Mouse (Mus musculus): Measurements from ENCODE around the gene Anapc2.

The Anapc2 gene

DNA sequence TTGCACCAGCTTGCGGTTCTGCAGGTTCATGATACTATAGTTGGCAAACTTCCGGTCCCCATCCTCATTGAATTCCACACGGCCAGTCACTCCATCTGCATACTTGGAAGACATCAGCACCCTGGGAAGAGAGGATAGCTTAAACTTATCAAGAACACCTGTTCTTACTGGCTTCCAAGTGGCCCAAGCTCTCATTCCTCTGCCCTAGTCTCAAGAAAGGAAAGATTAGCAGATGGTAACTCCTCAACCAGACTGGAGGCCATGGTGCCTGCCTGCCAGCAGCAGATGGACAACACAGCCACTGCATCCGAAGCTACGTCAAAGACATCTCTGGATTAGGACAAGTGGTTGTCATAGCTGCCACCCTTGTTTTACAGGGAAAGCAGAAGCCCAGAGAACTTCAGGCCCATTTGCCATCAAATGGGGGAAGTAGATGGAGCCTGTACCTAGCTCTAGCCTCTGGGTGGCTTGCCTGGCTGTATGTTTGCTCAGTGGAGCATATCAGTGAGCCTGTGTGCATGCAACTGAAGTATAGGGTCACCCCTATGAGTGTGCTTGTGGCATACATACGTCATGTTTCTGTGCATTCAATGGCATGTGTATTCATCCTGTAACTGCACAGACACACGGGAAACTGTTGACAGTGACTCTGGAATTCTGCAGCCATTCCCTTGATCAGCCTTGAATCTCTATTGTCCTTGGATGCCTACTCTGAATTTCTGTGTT is 31.8 kb downstream of the Anapc2 start:
- no peak for DNase-seq (ENCODE audit: low read depth, low spot score)

DNA sequence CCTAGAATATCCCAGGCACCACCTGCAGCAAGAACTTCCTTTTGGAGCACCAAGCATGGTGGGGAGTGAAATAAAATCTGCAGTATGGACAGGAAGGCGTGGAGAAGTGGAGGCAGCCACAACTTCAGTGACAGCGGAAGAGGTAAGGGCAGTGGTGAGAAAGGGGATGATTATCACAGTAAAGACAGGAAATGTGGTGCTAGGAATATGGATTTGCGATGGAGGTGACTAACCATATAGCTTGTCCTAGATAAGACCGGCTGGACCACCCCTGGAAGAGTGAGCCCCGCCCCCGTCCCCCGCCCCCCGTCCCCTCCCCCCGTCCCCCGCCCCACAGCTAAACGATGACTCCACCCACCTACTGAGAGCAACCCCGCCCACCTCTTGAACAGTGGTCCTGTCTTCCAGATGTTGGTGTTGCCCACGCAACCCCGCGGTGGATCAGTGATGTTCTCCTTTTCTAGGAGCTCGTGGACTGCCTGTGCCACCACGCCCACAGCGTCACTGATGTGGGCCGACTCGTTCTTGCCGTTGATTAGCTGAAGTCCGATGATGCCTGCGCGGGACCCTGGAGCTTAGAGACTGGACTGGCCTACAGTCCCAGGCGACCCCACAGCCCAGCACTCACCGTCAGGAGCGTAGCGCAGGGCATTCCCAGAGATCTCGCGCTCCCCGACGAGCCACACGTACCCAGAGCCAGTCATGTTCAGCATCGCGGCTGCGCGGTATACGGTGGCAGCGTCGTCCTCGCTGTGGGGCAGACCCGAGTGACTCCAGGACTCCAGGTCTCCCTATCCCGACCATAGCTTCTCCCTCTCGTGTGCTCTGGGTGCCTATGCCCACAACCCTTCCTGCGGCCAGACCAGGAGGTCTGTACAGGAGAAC is 32.6 kb downstream of the Anapc2 start:
- peak; percentile 60 for DNase-seq (ENCODE audit: low read depth, low spot score)

GRCm38 (mm10) chr2:25305587-25306359 is 33.5 kb downstream of the Anapc2 start:
- DNase-seq (ENCODE audit: low read depth, low spot score): no peak

DNA sequence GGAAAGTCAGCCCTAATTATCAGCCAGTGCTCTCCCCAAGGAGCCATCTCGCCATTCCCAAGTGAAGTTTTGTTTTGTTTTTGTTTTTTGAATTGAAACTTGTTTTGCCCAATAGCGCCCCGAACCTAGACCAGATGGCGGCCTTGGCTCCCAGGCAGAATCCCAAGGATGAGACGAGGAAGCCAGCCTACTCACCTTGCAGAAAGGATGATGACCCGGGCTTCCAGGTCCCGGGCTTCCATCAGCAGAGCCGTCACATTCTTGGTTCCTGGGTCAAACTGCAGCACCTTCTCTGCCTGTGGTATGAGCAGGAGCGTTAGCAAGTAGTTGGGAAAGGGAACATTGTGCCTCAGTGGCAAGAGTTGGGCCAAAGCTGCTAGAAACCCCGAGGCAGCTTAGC is 37.9 kb downstream of the Anapc2 start:
- no peak for DNase-seq (ENCODE audit: low read depth, low spot score)

DNA sequence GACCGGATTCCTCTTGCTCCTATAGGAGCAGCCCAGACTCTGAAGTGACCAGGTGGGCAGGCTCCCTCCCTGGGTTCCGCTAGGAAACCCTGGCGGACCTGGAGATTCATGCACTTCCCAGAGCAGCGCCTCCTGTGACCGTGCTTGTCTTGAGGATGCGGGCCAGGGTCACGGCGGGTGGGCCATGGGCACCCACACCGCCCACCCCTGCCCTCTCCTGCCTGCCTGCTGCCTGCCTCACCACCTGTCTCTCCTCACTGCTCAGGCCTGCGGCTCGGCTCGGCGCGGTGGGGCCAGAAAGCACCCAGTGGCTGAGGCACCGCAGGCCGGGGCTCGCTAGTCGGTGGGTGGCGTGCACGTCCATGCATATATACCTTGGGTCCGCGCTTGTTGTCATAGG is 38.7 kb downstream of the Anapc2 start:
- no peak for DNase-seq (ENCODE audit: low read depth, low spot score)

DNA sequence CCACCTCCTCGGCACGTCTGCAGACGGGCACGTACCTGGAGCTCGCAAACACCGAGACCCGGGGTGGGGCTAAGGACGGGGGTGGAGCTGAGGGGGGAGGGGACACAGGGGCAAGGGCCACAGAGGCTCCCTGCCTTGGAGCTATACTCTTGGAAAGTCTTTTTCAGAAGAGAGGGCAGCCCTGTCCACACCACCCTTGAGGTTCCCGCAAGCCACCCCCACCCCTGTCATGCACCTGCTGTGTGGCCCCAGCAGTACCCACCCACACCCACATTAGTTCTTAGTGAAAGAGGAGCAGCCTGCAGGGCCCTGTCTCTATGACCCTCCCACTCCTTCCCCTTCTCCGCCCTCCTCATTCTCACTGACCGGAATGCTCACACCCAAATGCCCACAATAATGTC is 39.2 kb downstream of the Anapc2 start:
- no peak for DNase-seq (ENCODE audit: low read depth, low spot score)

- DNase-seq (ENCODE audit: low read depth, low spot score): no peak
Measured at GRCm38 (mm10) chr2:25318119-25318966, 46.1 kb downstream of the Anapc2 start.

DNA sequence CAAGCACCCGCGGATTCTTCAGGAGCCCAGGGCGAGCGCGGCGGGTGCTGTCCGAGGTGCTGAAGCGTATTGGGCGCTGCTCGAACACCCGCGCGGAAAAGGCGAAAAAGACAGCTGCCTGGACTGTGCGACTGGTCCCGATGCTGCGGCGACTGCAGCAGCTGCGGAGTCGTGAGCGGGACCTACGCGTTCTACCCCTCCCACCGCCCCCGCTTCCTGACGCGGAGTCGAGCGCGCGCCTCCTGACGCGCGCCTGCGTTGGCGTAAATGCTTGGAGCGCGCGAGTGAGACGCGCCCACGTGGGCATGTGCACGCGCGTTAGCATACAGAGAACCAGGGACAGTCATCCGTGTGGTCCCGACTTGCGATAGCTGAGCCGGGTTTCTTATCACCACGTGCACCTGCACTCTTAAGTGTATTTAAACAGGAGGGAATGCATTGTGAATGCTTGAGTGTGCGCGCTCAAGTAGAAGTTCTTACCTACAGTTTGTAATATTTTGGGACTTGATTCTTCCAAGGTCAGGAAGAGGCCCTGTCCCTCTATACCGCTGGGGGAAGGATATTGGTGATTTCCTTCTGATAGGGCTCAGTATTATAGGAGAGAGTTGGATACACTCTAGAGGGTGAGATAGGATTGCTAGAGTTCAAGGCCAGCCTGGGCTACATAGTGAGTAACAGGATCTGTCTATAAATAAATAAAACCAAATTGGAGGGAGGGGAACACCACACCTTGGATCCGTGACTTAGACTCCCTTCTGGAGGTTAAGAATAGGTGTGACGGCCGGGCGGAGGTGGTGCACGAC is 46.9 kb downstream of the Anapc2 start, which contains the start of gene Grin1:
Gene Grin1 (minus strand): TSS at position 217 of the 803 bp plus-strand sequence.
- peak; percentile 77 for DNase-seq (ENCODE audit: low read depth, low spot score)

- DNase-seq (ENCODE audit: low read depth, low spot score): no peak
Measured at GRCm38 (mm10) chr2:25320084-25320483, 47.8 kb downstream of the Anapc2 start.

GRCm38 (mm10) chr2:25326036-25326435 is 53.8 kb downstream of the Anapc2 start:
- DNase-seq (ENCODE audit: low read depth, low spot score): no peak

DNA sequence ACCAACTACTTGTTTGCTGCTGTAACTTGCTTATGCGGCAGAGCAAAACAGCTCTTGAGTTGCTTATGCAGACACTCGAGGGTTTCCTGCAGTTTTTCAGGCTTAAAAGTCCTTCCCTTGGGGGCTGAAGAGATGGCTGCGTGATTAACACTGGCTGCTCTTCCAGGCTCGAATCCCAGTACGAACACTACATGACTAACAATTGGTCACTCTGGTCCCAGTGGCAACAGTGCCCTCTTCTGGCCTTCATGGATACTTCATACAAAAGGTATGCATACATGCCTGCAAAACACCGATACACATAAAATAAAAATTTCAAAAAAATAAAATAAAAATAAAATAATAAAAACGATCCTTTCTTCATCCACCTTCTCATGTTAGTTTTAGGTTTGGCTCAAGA is 56.2 kb downstream of the Anapc2 start:
- DNase-seq (ENCODE audit: low read depth, low spot score): peak; percentile 49

DNA sequence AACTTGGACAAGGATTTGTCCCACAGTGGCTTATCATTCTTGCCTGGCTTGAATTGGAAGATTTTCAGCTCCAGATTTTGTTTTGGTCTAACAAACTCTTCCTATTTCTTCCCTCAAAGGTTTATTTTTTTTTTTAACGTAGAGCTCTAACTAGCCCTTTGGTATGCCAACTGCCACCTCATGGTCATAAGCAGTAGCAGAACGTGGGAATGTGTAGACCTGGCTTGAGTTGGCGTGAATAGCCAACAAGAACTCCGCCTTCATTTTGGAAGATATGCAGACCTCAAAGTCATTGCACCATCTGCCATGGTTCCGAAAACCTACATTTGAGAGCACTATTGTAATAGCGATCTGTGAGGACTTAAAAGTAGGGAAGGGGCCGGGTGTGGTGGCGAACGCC is 59.2 kb downstream of the Anapc2 start:
- no peak for DNase-seq (ENCODE audit: low read depth, low spot score)

- DNase-seq (ENCODE audit: low read depth, low spot score): peak; percentile 100
Measured at GRCm38 (mm10) chr2:25332286-25333160, 60.2 kb downstream of the Anapc2 start, which contains the start of gene Man1b1. Gene Man1b1 (plus strand): TSS chr2:25332338.

GRCm38 (mm10) chr2:25333569-25333968 is 61.3 kb downstream of the Anapc2 start:
- DNase-seq (ENCODE audit: low read depth, low spot score): no peak

Measured in CD4-positive, CD25-positive, alpha-beta regulatory T cell, adult 2 months (primary cell).